Mouse (Mus musculus) MEL (cell line): Measurements from ENCODE around the gene Tgm7. TPM values are rescaled to one million over a fixed set of nuclear protein-coding genes. Genes with fewer than 3 reads are reported as not detected.

ENCODE experiments used
- DNase-seq: peaks from one replicate; pipeline ENCODE4 v3.0.0; 2011; ENCODE audit warnings: low read depth, low spot score
- H3K27ac ChIP-seq: 2 replicates; pipeline ENCODE4 v1.5.1; 2012; ENCODE audit warnings: low read depth, mild to moderate bottlenecking, control low read depth, low read length, moderate library complexity; ENCODE audit not compliant: control insufficient read depth
- H3K27me3 ChIP-seq, 2 experiments: fragments of 150-350 bp in 1 of 2; sonication (generic) in 1 of 2; 2 replicates each; pipeline ENCODE4 v1.6.1; 2012; ENCODE audit warnings: low read length in 2 of 2, mild to moderate bottlenecking in 2 of 2, improper control_type of control experiment in 1 of 2, moderate library complexity in 1 of 2; ENCODE audit not compliant: insufficient read depth in 2 of 2, control insufficient read depth in 1 of 2
- H3K36me3 ChIP-seq, 2 experiments: 2 replicates each; pipeline ENCODE4 v1.6.1; 2012 to 2014; ENCODE audit warnings: low read length in 2 of 2, improper control_type of control experiment in 1 of 2, inconsistent platforms in 1 of 2, mild to moderate bottlenecking in 1 of 2; ENCODE audit not compliant: insufficient read depth in 2 of 2, control insufficient read depth in 1 of 2
- H3K4me1 ChIP-seq, 2 experiments: fragments of 150-350 bp in 1 of 2; sonication (generic) in 1 of 2; 2 replicates each; pipeline ENCODE4 v1.6.1; 2012; ENCODE audit warnings: low read length in 2 of 2, improper control_type of control experiment in 1 of 2, mild to moderate bottlenecking in 1 of 2; ENCODE audit not compliant: insufficient read depth in 2 of 2, control insufficient read depth in 1 of 2
- H3K4me3 ChIP-seq, 2 experiments: fragments of 150-350 bp in 1 of 2; sonication (generic) in 1 of 2; 2 replicates each; pipeline ENCODE4 v1.5.1; 2012; ENCODE audit warnings: low read depth in 2 of 2, low read length in 2 of 2, mild to moderate bottlenecking in 2 of 2, moderate library complexity in 2 of 2, control low read depth in 1 of 2, improper control_type of control experiment in 1 of 2; ENCODE audit not compliant: control insufficient read depth in 1 of 2, insufficient read depth in 1 of 2
- H3K79me2 ChIP-seq: 2 replicates; pipeline ENCODE4 v1.6.1; 2012; ENCODE audit warnings: mild to moderate bottlenecking, low read length, moderate library complexity; ENCODE audit not compliant: control insufficient read depth, poor library complexity, insufficient read depth
- H3K9ac ChIP-seq: 2 replicates; pipeline ENCODE4 v1.6.1; 2012; ENCODE audit warnings: low read depth, mild to moderate bottlenecking, control low read depth, low read length, moderate library complexity; ENCODE audit not compliant: control insufficient read depth, poor library complexity, severe bottlenecking
- H3K9me3 ChIP-seq: fragments of 150-350 bp; sonication (generic); replicated peaks from 2 replicates; pipeline ENCODE4 v1.6.1; 2012; ENCODE audit warnings: mild to moderate bottlenecking, low read length, improper control_type of control experiment, moderate library complexity; ENCODE audit not compliant: insufficient read depth
- BHLHE40 ChIP-seq: IDR thresholded peaks from 2 replicates; pipeline ENCODE4 v1.6.1; 2012; ENCODE audit warnings: low read depth, mild to moderate bottlenecking, inconsistent platforms, low read length, improper control_type of control experiment, borderline replicate concordance
- CHD2 ChIP-seq: IDR thresholded peaks from 2 replicates; pipeline ENCODE4 v1.6.1; 2011; ENCODE audit warnings: low read length, improper control_type of control experiment
- CTCF ChIP-seq, 3 experiments: IDR thresholded peaks in 2 of 3; conservative IDR thresholded peaks in 1 of 3; 2 replicates each; pipeline ENCODE4 v1.5.1; 2011 to 2012; ENCODE audit warnings: low read length in 3 of 3, low read depth in 2 of 3, mild to moderate bottlenecking in 2 of 3, improper control_type of control experiment in 1 of 3, inconsistent platforms in 1 of 3, mixed read lengths in 1 of 3, moderate library complexity in 1 of 3; ENCODE audit not compliant: control insufficient read depth in 1 of 3, insufficient read depth in 1 of 3, poor library complexity in 1 of 3, severe bottlenecking in 1 of 3
- ETS1 ChIP-seq: IDR thresholded peaks from 2 replicates; pipeline ENCODE4 v1.6.1; 2012; ENCODE audit warnings: low read depth, mild to moderate bottlenecking, inconsistent platforms, low read length, improper control_type of control experiment, moderate library complexity
- GABPA ChIP-seq: IDR thresholded peaks from 2 replicates; pipeline ENCODE4 v1.6.1; 2012; ENCODE audit warnings: low read depth, mild to moderate bottlenecking, inconsistent platforms, low read length, improper control_type of control experiment, moderate library complexity
- JUND ChIP-seq: IDR thresholded peaks from 2 replicates; pipeline ENCODE4 v1.6.1; 2011; ENCODE audit warnings: low read depth, mild to moderate bottlenecking, improper control_type of control experiment, low read length
- KAT2A ChIP-seq: conservative IDR thresholded peaks from 2 replicates; pipeline ENCODE4 v1.6.1; 2012; ENCODE audit warnings: low read depth, low read length, improper control_type of control experiment, inconsistent platforms
- MAFK ChIP-seq: IDR thresholded peaks from 2 replicates; pipeline ENCODE4 v1.6.1; 2011; ENCODE audit warnings: low read depth, mild to moderate bottlenecking, low read length, improper control_type of control experiment, borderline replicate concordance
- MAX ChIP-seq: IDR thresholded peaks from 2 replicates; pipeline ENCODE4 v1.6.1; 2011; ENCODE audit warnings: low read length, improper control_type of control experiment
- MAZ ChIP-seq: IDR thresholded peaks from 2 replicates; pipeline ENCODE4 v1.6.1; 2012; ENCODE audit warnings: low read depth, mild to moderate bottlenecking, inconsistent platforms, low read length, improper control_type of control experiment
- MEF2A ChIP-seq: IDR thresholded peaks from 2 replicates; pipeline ENCODE4 v1.6.1; 2014; ENCODE audit warnings: low read depth, mild to moderate bottlenecking, inconsistent platforms, low read length, improper control_type of control experiment; ENCODE audit not compliant: poor library complexity, insufficient replicate concordance, severe bottlenecking; ENCODE audit errors: extremely low read depth
- MYC ChIP-seq: IDR thresholded peaks from 2 replicates; pipeline ENCODE4 v1.6.1; 2011; ENCODE audit warnings: low read depth, mild to moderate bottlenecking, low read length, improper control_type of control experiment, moderate library complexity
- NELFE ChIP-seq: IDR thresholded peaks from 2 replicates; pipeline ENCODE4 v1.6.1; 2011; ENCODE audit warnings: low read depth, low read length, improper control_type of control experiment
- NRF1 ChIP-seq: IDR thresholded peaks from 2 replicates; pipeline ENCODE4 v1.6.1; 2014; ENCODE audit warnings: low read depth, mild to moderate bottlenecking, inconsistent platforms, low read length, improper control_type of control experiment, moderate library complexity; ENCODE audit not compliant: poor library complexity, insufficient read depth, severe bottlenecking
- POLR2A ChIP-seq, 2 experiments: IDR thresholded peaks; 2 replicates each; pipeline ENCODE4 v1.6.1; 2011 to 2012; ENCODE audit warnings: low read length in 2 of 2, mild to moderate bottlenecking in 2 of 2, control low read depth in 1 of 2, improper control_type of control experiment in 1 of 2, low read depth in 1 of 2, moderate library complexity in 1 of 2; ENCODE audit not compliant: control insufficient read depth in 1 of 2, insufficient read depth in 1 of 2, poor library complexity in 1 of 2
- POLR2AphosphoS2 ChIP-seq: IDR thresholded peaks from 2 replicates; pipeline ENCODE4 v1.6.1; 2011; ENCODE audit warnings: low read length, improper control_type of control experiment
- RCOR1 ChIP-seq: IDR thresholded peaks from 2 replicates; pipeline ENCODE4 v1.6.1; 2012; ENCODE audit warnings: low read depth, mild to moderate bottlenecking, inconsistent platforms, low read length, improper control_type of control experiment
- SMC3 ChIP-seq: IDR thresholded peaks from 2 replicates; pipeline ENCODE4 v1.6.1; 2011; ENCODE audit warnings: low read depth, low read length, improper control_type of control experiment
- TBP ChIP-seq: IDR thresholded peaks from 2 replicates; pipeline ENCODE4 v1.8.0; 2011; ENCODE audit warnings: low read depth, low read length, improper control_type of control experiment
- TCF12 ChIP-seq: IDR thresholded peaks from 2 replicates; pipeline ENCODE4 v1.6.1; 2014; ENCODE audit warnings: low read depth, mild to moderate bottlenecking, inconsistent platforms, low read length, improper control_type of control experiment, moderate library complexity
- USF1 ChIP-seq: IDR thresholded peaks from 2 replicates; pipeline ENCODE4 v1.6.1; 2014; ENCODE audit warnings: low read depth, mild to moderate bottlenecking, inconsistent platforms, low read length, improper control_type of control experiment, moderate library complexity
- USF2 ChIP-seq, 2 experiments: IDR thresholded peaks; 2 replicates each; pipeline ENCODE4 v1.6.1; 2011 to 2012; ENCODE audit warnings: improper control_type of control experiment in 2 of 2, low read length in 2 of 2, borderline replicate concordance in 1 of 2, inconsistent platforms in 1 of 2, low read depth in 1 of 2, mild to moderate bottlenecking in 1 of 2; ENCODE audit not compliant: insufficient read depth in 1 of 2
- ZMIZ1 ChIP-seq: IDR thresholded peaks from 2 replicates; pipeline ENCODE4 v1.6.1; 2012; ENCODE audit warnings: low read depth, mild to moderate bottlenecking, inconsistent platforms, low read length, improper control_type of control experiment, moderate library complexity
- polyA plus RNA-seq, 2 experiments: library from polyadenylated mRNA; stranded (reverse) in 1 of 2; unstranded in 1 of 2; fragments of >175 nt in 1 of 2; fragments of >200 nt in 1 of 2; gene quantifications; 2 replicates each; pipeline versions ENCODE4 v1.2.1 to v1.2.4; 2012; ENCODE audit warnings: low replicate concordance in 2 of 2, low read depth in 1 of 2; ENCODE audit not compliant: insufficient read length in 2 of 2, insufficient read depth in 1 of 2, missing spikeins in 1 of 2
- total RNA-seq: library from RNA; depleted of rRNA; stranded (reverse); fragments of 300-350 nt; gene quantifications from 2 replicates; pipeline ENCODE4 v1.2.3, GENCODE M21; 2012

Gene Tgm7
- total and polyA plus RNA-seq, 3 experiments: not detected

DNA sequence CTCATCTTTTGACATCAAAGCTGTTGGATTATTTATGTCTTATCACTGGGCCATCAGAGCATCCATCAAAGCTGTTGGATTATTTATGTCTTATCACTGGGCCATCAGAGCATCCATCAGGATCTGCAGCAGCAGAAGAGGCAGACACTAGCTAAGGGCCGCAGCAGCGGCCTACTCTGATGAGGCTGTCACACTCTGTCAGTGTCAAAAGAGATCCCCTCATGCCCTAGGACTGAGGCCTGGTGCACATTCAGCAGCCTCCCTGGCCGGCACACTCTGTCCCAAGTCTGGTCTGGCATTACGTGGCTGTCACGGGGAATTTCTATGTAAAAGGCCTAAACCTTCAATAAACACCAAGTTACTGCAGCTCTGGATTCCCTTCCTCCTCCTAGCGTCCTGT, 40.1 kb downstream of the Tgm7 start:
- H3K36me3 ChIP-seq: no peaks in the 10 kb centered on the region
- H3K9me3 ChIP-seq: no peaks in the 10 kb centered on the region
- H3K9ac ChIP-seq: no peak overlapping the region
- peaks cover 4 to 5% of the 10 kb centered on the region in 2 experiments for H3K27me3 ChIP-seq
- TF ChIP-seq RCOR1 (no peak), POLR2AphosphoS2 (no peak), JUND (no peak), GABPA (no peak), USF2 (IDR thresholded peaks at IDR 0.05; ENCODE audit: borderline replicate concordance in 1 of 2, insufficient read depth in 1 of 2, low read depth in 1 of 2, low read length in 2 of 2) (no peak), TCF12 (no peak)
- H3K27ac ChIP-seq: no peak overlapping the region
- no peak for DNase-seq
- H3K79me2 ChIP-seq: no peaks in the 10 kb centered on the region
- no peak overlapping the region for H3K4me3 ChIP-seq
- H3K4me1 ChIP-seq: no peaks in the 10 kb centered on the region

DNA sequence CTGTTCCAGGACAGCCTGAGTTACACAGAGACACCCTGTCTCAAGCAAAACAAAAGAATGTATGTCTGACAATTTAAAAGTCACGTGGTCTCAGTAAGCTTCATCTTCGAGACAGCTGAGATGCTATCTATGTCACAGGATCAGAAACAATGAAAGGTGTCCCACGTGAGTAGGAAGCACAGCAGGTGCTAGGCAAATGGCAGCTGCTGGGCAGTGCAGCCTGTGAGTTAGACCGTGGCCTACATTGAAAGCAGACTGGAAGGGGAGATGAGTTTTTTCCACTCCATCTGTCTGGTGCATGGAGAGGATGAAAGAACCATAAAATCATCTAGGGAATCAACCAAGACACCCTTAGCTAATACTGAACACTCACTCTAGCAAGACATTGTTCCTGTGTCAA, 42.5 kb downstream of the Tgm7 start:
- H3K9me3 ChIP-seq: no peaks in the 10 kb centered on the region
- H3K27ac ChIP-seq: no peak overlapping the region
- H3K36me3 ChIP-seq: no peaks in the 10 kb centered on the region
- no peaks in the 10 kb centered on the region for H3K4me1 ChIP-seq
- H3K9ac ChIP-seq: no peak overlapping the region
- no peak overlapping the region for H3K4me3 ChIP-seq
- TF ChIP-seq POLR2A (IDR thresholded peaks at IDR 0.05; ENCODE audit: control insufficient read depth in 1 of 2, insufficient read depth in 1 of 2, low read depth in 1 of 2, low read length in 2 of 2, poor library complexity in 1 of 2) (no peak), USF1 (peak; percentile 63)
- no peak for DNase-seq
- no peaks in the 10 kb centered on the region for H3K79me2 ChIP-seq
- peaks cover 4 to 5% of the 10 kb centered on the region in 2 experiments for H3K27me3 ChIP-seq

DNA sequence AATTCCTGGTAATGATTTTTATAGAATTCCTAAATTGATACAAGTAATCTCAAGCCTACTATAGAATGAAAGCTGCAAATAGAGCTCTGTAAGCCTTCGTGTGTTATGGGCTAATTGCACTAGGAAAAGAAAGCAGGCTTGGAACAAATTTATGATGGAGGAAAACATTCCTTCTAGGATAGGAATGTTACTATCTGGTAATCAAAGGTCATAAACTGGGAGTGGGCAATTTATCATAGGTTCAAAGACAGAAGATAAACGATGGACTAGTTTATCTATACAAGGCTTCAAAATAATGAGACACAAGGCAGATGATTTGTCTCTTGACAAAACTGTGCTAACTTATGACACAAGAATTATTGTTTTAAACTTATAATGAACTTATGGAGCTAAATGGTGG, 48.3 kb downstream of the Tgm7 start:
- Histone ChIP-seq H3K27ac (no peak overlapping the region), H3K9ac (no peak overlapping the region), H3K4me1 (peaks cover 0 to 9% of the 10 kb centered on the region in 2 experiments; a peak in 2 of 4 replicates), H3K79me2 (no peaks in the 10 kb centered on the region), H3K27me3 (peaks cover 2 to 3% of the 10 kb centered on the region in 2 experiments), H3K4me3 (no peak overlapping the region), H3K9me3 (no peaks in the 10 kb centered on the region), H3K36me3 (0 out of 4 replicates have a peak, but pooled peaks cover 0 to 2% of the 10 kb centered on the region in 2 experiments)
- no peak for TF ChIP-seq MAFK
- TF ChIP-seq CTCF (IDR thresholded peaks at IDR 0.05 in 2 of 3, conservative IDR thresholded peaks at IDR 0.05 in 1 of 3; ENCODE audit: control insufficient read depth in 1 of 3, insufficient read depth in 1 of 3, low read depth in 2 of 3, low read length in 3 of 3, poor library complexity in 1 of 3, severe bottlenecking in 1 of 3): no peak
- no peak for TF ChIP-seq RCOR1
- TF ChIP-seq MAX: no peak
- TF ChIP-seq TCF12: no peak
- no peak for TF ChIP-seq NRF1
- no peak for TF ChIP-seq BHLHE40
- TF ChIP-seq ZMIZ1: no peak
- no peak for TF ChIP-seq TBP
- no peak for TF ChIP-seq MAZ
- no peak for TF ChIP-seq GABPA
- TF ChIP-seq POLR2AphosphoS2: no peak
- no peak for TF ChIP-seq ETS1
- no peak for TF ChIP-seq JUND
- no peak for TF ChIP-seq CHD2
- TF ChIP-seq MEF2A: no peak
- TF ChIP-seq KAT2A: no peak
- no peak for TF ChIP-seq NELFE
- no peak for TF ChIP-seq MYC
- no peak for TF ChIP-seq SMC3
- no peak for DNase-seq
